Mouse (Mus musculus) midbrain, embryonic 13.5 days (tissue): ENCODE measurements around the gene Slc2a1. TPM values are rescaled to one million over a fixed set of nuclear protein-coding genes. Genes with fewer than 3 reads are reported as not detected.

Experiments used
- ATAC-seq: fragments of 200-750 bp; cut with Nextera tagmentation; 2 replicates; pipeline ENCODE4 v1.8.0; 2017; ENCODE audit warnings: mild to moderate bottlenecking, moderate TSS enrichment, moderate library complexity
- H3K27ac ChIP-seq: fragments of 300-500 bp; sonication (generic); 2 replicates; pipeline ENCODE4 v1.5.1; 2015; ENCODE audit warnings: inconsistent platforms, mild to moderate bottlenecking, moderate library complexity
- H3K27me3 ChIP-seq: fragments of 300-500 bp; sonication (generic); 2 replicates; pipeline ENCODE4 v1.6.1; 2015; ENCODE audit warnings: mild to moderate bottlenecking, inconsistent platforms
- H3K36me3 ChIP-seq: fragments of 300-500 bp; sonication (generic); 2 replicates; pipeline ENCODE4 v1.6.1; 2015; ENCODE audit warnings: mild to moderate bottlenecking, inconsistent platforms
- H3K4me1 ChIP-seq: fragments of 300-500 bp; sonication (generic); replicated peaks from 2 replicates; pipeline ENCODE4 v1.6.1; 2015; ENCODE audit warnings: inconsistent platforms
- H3K4me2 ChIP-seq: fragments of 300-500 bp; sonication (generic); replicated peaks from 2 replicates; pipeline ENCODE4 v1.6.1; 2015; ENCODE audit warnings: moderate library complexity, mild to moderate bottlenecking, inconsistent platforms
- H3K4me3 ChIP-seq: fragments of 300-500 bp; sonication (generic); replicated peaks from 2 replicates; pipeline ENCODE4 v1.5.1; 2015; ENCODE audit warnings: mild to moderate bottlenecking, inconsistent platforms
- H3K9ac ChIP-seq: fragments of 300-500 bp; sonication (generic); replicated peaks from 2 replicates; pipeline ENCODE4 v1.6.1; 2015; ENCODE audit warnings: mild to moderate bottlenecking, inconsistent platforms
- H3K9me3 ChIP-seq: fragments of 300-500 bp; sonication (generic); 2 replicates; pipeline ENCODE4 v1.6.1; 2016; ENCODE audit warnings: mild to moderate bottlenecking, inconsistent platforms
- WGBS: fragments of 180-500 bp; shearing (Covaris S2); methylation state at CpG from one replicate; pipeline ENCODE4 v1.1.7; 2015; 5-methylcytosine and 5-hydroxymethylcytosine counted together
- polyA plus RNA-seq: library from polyadenylated mRNA; unstranded; fragments of >200 nt; fragmentation: Nextera tagmentation; extraction: Ambion mirVana; gene quantifications from 2 replicates; pipeline ENCODE4 v1.2.1, GENCODE M21; 2015

Gene Slc2a1
- polyA plus RNA-seq, 1 experiment from 2014 or later: 104 TPM

DNA sequence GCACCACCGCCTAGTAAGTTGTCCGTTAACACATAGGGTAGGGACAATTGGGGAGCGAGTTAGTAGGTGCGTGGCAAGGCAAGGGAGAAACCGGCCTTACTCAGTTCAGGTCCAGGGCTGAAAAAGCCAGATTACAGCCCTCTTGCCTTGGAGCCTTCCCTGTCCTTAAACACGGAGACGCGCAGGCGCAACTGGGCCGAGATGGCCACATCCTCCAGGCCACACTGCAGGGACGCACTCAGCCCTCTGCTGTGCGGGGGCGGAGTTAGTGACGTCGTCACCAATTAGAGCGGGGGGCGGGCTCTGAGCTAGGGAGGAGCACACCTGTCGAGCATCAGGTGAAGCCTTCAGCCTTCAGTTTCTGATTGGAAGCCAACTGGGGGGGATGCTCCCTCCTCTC, 29.7 kb downstream of the Slc2a1 start:
- H3K4me1 ChIP-seq: peaks cover 16% of the 10 kb centered on the region
- H3K9ac ChIP-seq: peak overlapping the region; percentile 57
- no peaks in the 10 kb centered on the region for H3K27me3 ChIP-seq
- WGBS: 9% methylated on average over 18 of the region's 18 CpGs
- peak overlapping the region; percentile 24 for H3K4me3 ChIP-seq
- peak overlapping the region; percentile 56; the same call in 1 of the 2 replicates for H3K27ac ChIP-seq
- peak overlapping the region; percentile 58 for H3K4me2 ChIP-seq
- H3K36me3 ChIP-seq: peaks cover 38% of the 10 kb centered on the region
- H3K9me3 ChIP-seq: no peaks in the 10 kb centered on the region
- peak; percentile 92 for ATAC-seq

DNA sequence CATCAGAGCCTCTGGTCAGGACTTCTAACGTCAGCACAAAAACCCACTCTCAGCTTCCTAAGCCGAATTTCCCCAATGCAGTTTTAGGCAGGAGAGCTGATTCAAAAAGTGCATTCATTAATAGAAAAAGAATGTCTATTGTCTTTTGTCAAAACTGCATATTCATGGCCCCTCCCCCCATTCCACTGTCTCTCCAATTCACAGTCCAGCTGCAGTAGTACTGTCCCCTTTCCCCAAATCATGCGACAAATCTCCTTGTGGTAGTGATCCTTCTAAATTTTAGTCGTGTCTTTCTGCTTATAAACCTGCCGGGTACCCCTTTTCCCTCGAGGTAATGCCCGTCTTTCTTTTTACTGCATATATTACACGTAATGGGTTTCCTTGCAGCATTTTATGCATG, 30.3 kb downstream of the Slc2a1 start:
- Histone ChIP-seq H3K4me1 (peaks cover 16% of the 10 kb centered on the region), H3K9me3 (no peaks in the 10 kb centered on the region), H3K36me3 (peaks cover 32% of the 10 kb centered on the region), H3K4me3 (0 out of 2 replicates have a peak overlapping the region, but pooled peaks have one; percentile 24), H3K27ac (peak overlapping the region; percentile 56; the same call in 1 of the 2 replicates), H3K27me3 (no peaks in the 10 kb centered on the region), H3K9ac (no peak overlapping the region), H3K4me2 (peak overlapping the region; percentile 58)
- no peak for ATAC-seq
- WGBS: 49% methylated on average over 8 of the region's 8 CpGs

DNA sequence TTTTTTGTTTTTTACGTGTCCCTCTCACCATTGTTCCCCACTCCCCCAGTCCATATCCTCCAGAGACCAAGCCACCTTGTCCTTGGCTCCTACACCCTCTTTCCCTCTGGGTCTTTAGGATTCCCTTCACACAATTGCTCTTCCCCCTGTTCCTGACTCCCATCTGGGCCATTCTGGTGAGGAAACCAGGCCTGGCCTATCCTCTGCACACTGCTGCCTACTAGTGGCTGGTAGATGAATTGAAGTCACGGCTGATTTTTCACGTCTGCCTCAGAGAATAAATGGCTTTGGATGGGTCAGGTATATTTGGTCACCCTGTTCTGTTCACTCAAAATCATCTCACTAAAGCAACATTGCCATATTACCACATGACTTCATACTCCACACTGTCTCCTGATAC, 31.6 kb downstream of the Slc2a1 start:
- Histone ChIP-seq H3K4me3 (no peak overlapping the region), H3K9me3 (no peaks in the 10 kb centered on the region), H3K27ac (no peak overlapping the region), H3K27me3 (no peaks in the 10 kb centered on the region), H3K4me1 (peaks cover 16% of the 10 kb centered on the region), H3K4me2 (no peak overlapping the region), H3K36me3 (peaks cover 18% of the 10 kb centered on the region), H3K9ac (no peak overlapping the region)
- WGBS: 48% methylated on average over 3 of the region's 3 CpGs
- ATAC-seq: no peak

DNA sequence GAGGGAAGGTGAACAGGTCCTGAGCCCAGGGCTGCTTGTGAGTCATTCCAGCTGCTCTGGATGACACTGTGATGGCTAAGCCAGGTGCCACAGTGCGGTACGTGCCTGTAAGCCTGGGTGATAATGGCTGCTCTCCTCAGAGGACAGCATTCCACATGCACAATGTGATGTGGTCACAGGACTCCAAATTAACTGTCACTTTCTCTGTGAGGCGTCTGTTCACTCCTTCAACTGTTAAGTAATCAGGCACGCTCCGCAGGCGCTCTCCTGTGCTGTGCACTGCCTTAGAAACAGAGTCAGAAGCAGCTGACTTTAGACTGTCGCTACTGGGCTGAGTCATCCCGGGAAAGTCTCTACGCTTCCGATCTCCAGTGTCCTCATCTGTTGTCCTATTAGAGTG, 32.7 kb downstream of the Slc2a1 start:
- Histone ChIP-seq H3K27ac (no peak overlapping the region), H3K4me2 (no peak overlapping the region), H3K9ac (no peak overlapping the region), H3K9me3 (no peaks in the 10 kb centered on the region), H3K27me3 (no peaks in the 10 kb centered on the region), H3K36me3 (peaks cover 7% of the 10 kb centered on the region), H3K4me1 (peaks cover 16% of the 10 kb centered on the region), H3K4me3 (no peak overlapping the region)
- no peak for ATAC-seq
- 56% methylated on average over 10 of the region's 10 CpGs for WGBS

DNA sequence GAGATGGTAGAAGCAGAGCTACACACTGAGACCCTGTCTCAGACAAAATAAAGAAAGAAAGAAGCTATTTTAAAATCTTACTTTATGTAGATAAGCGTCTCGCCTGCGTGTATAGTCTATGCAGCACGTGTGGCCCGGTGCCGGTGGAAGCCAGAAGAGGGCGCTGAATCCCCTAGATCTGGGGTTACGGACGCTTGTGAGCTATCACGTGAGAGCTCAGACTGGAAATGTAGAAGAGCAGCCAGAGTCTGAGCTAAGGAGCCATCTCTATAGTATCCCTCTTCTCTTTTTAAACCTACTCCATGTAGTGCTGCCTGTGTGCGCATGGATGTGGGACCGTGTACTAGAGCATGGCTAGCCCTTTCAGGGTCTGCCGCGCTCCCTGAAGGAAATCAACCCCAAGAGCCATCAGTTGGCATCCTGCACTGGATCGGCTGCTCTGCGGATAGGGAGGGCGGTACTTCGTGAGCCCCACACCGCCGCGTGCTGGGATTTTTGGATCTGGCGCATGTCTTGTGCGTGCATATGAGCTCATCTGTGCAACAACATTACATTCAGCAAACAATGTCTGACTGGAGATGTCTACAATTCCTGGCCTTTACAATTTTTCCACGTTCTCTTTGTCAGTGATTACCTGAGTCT, 33.8 kb downstream of the Slc2a1 start:
- no peak overlapping the region; the same call in 1 of the 2 replicates for H3K27ac ChIP-seq
- 23% methylated on average over 24 of the region's 24 CpGs for WGBS
- peak overlapping the region; percentile 47 for H3K4me2 ChIP-seq
- H3K27me3 ChIP-seq: no peaks in the 10 kb centered on the region
- H3K4me1 ChIP-seq: peaks cover 16% of the 10 kb centered on the region
- ATAC-seq: peak; percentile 59
- no peaks in the 10 kb centered on the region; the same call in 1 of the 2 replicates for H3K36me3 ChIP-seq
- H3K4me3 ChIP-seq: peak overlapping the region; percentile 22; the same call in 1 of the 2 replicates
- no peak overlapping the region; the same call in 1 of the 2 replicates for H3K9ac ChIP-seq
- H3K9me3 ChIP-seq: no peaks in the 10 kb centered on the region

DNA sequence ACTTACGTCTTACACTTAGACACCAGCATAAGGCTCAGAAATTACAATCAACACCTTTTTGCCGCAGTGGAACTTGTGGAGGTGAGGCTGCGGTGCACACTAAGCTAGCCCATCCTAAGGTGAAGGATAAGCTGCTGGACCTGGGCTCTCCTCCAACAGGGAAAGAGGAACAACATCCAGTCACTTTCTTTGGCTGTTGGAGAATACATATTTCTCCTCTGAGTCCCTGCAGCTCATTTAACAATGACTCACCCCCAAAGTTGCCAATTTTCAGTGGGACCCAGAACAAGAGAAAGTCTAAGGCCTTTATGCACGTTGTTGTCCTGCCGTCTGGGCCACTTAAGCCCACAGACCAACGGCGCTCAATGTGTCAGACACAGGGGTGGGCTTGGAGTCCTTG, 38.3 kb downstream of the Slc2a1 start:
- Histone ChIP-seq H3K9me3 (no peaks in the 10 kb centered on the region), H3K4me3 (no peak overlapping the region), H3K27me3 (no peaks in the 10 kb centered on the region), H3K4me1 (no peaks in the 10 kb centered on the region), H3K27ac (no peak overlapping the region), H3K9ac (no peak overlapping the region), H3K4me2 (no peak overlapping the region), H3K36me3 (no peaks in the 10 kb centered on the region)
- no peak for ATAC-seq
- 88% methylated on average over 7 of the region's 7 CpGs for WGBS

DNA sequence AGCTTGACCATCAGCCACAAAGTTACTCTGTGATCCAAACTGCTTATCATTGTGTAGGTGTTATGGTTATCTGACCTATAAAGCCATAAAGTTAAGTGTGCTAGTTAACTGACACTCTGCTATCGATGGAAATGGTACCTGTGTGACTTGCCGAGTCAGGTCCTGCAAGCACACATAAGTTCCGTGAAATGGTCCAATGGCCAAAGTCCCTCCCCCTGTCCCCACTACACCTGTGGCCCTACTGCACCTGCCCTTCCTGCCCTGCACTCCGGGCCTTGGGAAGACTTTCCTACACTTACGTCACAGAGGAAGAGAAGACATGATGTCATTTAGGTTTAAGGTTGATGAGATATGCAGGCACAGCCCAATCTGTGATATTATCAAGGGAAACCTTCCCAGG, 38.8 kb downstream of the Slc2a1 start:
- Histone ChIP-seq H3K27ac (no peak overlapping the region), H3K9ac (no peak overlapping the region), H3K4me2 (no peak overlapping the region), H3K9me3 (no peaks in the 10 kb centered on the region), H3K4me1 (no peaks in the 10 kb centered on the region), H3K4me3 (no peak overlapping the region), H3K27me3 (no peaks in the 10 kb centered on the region), H3K36me3 (no peaks in the 10 kb centered on the region)
- no peak for ATAC-seq
- 94% methylated on average over 5 of the region's 5 CpGs for WGBS

DNA sequence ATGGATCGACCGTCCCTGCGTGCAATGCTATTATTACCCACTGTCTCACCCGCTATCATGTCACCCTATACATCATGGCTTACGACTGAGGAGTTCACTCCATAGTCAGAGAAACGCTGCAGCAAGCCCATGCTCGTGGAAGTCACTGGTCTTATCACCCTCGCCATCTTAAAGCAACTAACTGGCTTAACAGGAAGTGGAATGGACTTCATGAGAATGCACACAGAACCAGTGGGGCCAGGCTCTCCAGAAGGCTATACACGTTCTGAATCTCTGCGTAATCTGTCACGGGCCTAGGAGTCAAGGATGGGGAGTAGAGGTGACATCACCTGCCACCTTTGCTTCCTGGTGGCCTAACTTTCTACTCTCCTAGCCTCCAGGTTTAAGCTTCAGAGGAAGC, 40.2 kb downstream of the Slc2a1 start:
- no peak for ATAC-seq
- no peaks in the 10 kb centered on the region for H3K4me1 ChIP-seq
- no peaks in the 10 kb centered on the region for H3K9me3 ChIP-seq
- WGBS: 92% methylated on average over 11 of the region's 11 CpGs
- H3K4me3 ChIP-seq: no peak overlapping the region
- no peak overlapping the region for H3K27ac ChIP-seq
- H3K9ac ChIP-seq: no peak overlapping the region
- H3K27me3 ChIP-seq: no peaks in the 10 kb centered on the region
- H3K4me2 ChIP-seq: no peak overlapping the region
- H3K36me3 ChIP-seq: no peaks in the 10 kb centered on the region

DNA sequence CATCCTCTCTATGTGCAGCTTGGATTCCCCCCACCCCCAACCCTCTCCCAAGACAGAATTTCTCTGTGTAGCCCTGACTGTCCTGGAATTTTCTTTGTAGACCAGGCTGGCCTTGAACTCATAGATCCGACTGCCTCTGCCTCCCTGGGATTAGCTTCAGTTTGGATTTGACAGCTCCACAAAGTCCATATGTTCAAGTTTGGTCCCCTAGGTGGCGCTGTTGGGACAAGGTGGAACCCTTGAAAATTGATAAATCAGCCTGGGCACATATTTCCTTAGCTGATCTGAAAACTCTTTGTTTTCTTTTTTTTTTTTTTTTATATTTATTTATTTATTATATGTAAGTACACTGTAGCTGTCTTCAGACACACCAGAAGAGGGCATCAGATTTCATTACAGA, 48.7 kb downstream of the Slc2a1 start:
- WGBS: 27% methylated on average over 2 of the region's 2 CpGs
- Histone ChIP-seq H3K36me3 (no peaks in the 10 kb centered on the region), H3K4me3 (no peak overlapping the region), H3K9me3 (no peaks in the 10 kb centered on the region), H3K4me1 (no peaks in the 10 kb centered on the region), H3K9ac (no peak overlapping the region), H3K27ac (no peak overlapping the region), H3K4me2 (no peak overlapping the region), H3K27me3 (no peaks in the 10 kb centered on the region)
- no peak for ATAC-seq

DNA sequence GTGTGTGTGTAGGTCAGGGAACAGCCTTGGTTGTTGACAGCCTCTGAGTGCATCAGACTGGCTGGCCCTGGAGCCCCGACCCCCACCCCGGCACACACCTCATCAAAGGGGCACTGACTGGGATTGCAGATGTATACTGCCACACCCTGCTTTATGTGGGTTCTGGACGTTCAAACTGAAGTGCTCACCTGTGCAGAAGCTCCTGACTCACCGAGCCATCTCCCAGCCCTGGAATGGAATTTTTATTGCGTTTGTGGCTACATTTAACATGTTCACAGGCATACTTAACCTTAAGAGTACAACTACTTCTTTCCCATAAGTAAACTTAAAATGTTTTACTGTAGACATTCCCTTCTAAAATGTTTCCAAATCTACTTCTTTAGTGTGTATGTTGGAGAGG, 49.4 kb downstream of the Slc2a1 start:
- no peak for ATAC-seq
- Histone ChIP-seq H3K4me1 (no peaks in the 10 kb centered on the region), H3K9ac (no peak overlapping the region), H3K9me3 (no peaks in the 10 kb centered on the region), H3K27me3 (no peaks in the 10 kb centered on the region), H3K4me3 (no peak overlapping the region), H3K27ac (no peak overlapping the region), H3K4me2 (no peak overlapping the region), H3K36me3 (no peaks in the 10 kb centered on the region)
- 85% methylated on average over 5 of the region's 5 CpGs for WGBS

DNA sequence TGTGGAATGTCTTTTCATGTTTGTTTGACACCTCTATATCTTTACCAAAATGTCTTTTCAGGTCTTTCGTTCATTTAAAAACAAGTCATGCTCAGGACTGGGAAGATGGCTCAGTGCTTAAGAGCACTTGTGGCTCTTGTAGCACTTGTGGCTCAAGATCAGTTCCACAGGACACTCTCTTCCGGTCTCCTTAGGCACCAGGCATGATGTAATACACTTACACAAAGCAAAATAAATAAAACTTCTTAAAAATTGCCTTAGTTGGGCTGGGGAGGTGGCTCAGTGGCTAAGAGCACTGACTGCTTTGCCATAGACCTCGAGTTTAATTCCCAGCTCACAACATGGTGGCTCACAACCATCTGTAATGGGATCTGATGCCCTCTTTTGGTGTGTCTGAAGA, 52.8 kb downstream of the Slc2a1 start:
- Histone ChIP-seq H3K4me2 (no peak overlapping the region), H3K36me3 (no peaks in the 10 kb centered on the region), H3K9ac (no peak overlapping the region), H3K9me3 (no peaks in the 10 kb centered on the region), H3K27ac (no peak overlapping the region), H3K4me3 (no peak overlapping the region), H3K4me1 (no peaks in the 10 kb centered on the region), H3K27me3 (no peaks in the 10 kb centered on the region)
- 77% methylated on average over 3 of the region's 3 CpGs for WGBS
- no peak for ATAC-seq

DNA sequence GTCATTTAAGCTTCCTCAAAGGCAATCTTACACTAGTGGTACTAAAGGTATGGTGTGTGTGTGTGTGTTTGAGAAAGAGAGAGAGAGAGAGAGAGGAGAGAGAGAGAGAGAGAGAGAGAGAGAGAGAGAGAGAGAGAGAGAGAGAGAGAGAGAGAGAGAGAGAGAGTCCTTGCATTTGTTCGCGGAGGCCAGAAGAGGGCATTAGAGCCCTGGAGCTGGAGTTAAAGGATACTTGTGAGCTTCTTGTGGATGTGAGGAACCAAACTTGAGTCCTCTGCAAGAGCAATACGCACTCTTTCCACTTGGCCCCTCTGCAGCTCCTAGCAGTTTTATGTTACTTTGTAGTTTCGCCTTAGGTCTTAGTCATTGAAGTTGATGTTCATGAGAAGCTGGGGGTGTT, 54.5 kb downstream of the Slc2a1 start:
- no peak overlapping the region for H3K27ac ChIP-seq
- H3K4me2 ChIP-seq: no peak overlapping the region
- H3K36me3 ChIP-seq: no peaks in the 10 kb centered on the region
- H3K9ac ChIP-seq: no peak overlapping the region
- H3K27me3 ChIP-seq: no peaks in the 10 kb centered on the region
- ATAC-seq: no peak
- 73% methylated on average over 4 of the region's 4 CpGs for WGBS
- H3K9me3 ChIP-seq: no peaks in the 10 kb centered on the region
- no peak overlapping the region for H3K4me3 ChIP-seq
- no peaks in the 10 kb centered on the region for H3K4me1 ChIP-seq

DNA sequence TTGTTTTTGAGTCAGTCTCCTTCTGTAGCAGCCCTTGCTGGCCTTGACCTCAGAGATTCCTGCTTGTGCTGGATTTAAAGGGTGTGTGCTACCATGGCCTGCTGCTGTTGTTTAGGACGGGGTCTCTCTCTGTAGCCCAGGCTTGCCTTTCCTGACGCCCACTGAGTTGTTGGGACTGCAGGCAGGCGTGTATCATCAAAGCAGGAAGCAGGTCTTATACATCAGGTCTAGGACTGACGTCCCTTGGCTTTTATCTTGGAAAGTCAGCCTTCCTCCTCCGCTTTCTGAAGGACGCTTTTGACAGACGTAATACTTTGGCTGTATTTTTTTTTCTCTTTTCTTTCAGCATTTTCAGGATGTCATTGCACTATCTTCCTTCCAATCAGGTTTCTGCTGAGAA, 57.4 kb downstream of the Slc2a1 start:
- Histone ChIP-seq H3K4me2 (no peak overlapping the region), H3K27me3 (no peaks in the 10 kb centered on the region), H3K4me1 (peaks cover 4% of the 10 kb centered on the region; the same call in 1 of the 2 replicates), H3K36me3 (peaks cover 27% of the 10 kb centered on the region), H3K4me3 (no peak overlapping the region), H3K27ac (no peak overlapping the region), H3K9ac (no peak overlapping the region), H3K9me3 (no peaks in the 10 kb centered on the region)
- 79% methylated on average over 7 of the region's 7 CpGs for WGBS
- ATAC-seq: no peak
